Mouse (Mus musculus) right cerebral cortex, postnatal 36 days (tissue): ENCODE results near the gene Rimbp2.
A peak's percentile ranks its signal among the peaks of the same experiment; 100 is the strongest.

Source experiments
- DNase-seq, 2 experiments: peaks; one replicate each; pipeline ENCODE4 v3.0.0; 2022; ENCODE audit warnings: low spot score in 2 of 2, mixed read lengths in 1 of 2

Rimbp2 gene

DNA sequence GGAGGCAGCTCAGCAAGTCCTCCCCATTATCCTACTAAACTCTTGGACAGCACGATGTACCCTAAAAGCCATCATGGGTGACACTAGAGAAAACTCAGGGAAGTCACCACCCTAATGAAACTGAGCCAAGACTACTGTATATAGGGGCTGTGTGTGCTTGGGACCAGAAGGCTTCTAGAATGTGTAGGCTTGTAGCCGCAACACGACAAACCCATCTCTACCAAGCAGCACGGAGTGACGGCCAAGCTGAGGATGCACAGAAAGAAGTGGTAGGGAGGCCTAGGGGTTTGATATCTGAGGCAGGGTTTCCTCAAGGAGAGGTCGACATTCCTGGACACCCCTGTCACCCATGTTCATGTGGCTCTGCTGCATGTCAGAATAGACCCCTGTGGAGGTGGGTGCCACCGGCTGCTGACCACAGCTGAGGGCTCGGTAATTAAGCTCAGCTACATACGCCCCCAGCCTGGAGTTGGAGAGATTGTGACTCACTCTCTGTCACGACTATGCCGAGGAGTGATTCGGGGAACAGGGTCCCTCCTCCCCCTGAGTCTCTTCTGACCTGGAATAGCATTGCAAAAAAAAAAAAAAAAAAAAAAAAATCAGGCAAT lies 106.7 kb downstream of the Rimbp2 start:
- peak; percentile 63 to 76 for DNase-seq

DNA sequence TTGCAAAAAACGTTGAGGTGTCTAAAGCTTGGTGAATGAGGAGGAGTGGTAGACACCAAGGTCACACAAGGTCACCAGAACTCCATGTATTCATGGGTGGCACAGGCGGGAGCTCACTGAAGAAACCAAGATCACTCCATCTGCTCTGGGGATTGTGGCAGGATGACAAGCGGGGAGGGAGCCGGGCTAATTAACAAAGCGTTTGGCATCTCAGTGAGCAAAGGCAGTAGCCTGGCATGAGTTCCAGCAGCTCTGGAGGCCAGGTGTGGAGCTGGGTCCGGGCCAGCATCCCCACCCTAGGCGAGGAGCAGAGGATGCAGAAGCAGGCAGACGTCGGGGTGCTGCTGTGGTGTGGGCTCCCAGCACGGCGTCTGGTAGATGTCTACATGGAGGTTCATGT lies 108.3 kb downstream of the Rimbp2 start:
- peak; percentile 44 to 62 for DNase-seq

DNA sequence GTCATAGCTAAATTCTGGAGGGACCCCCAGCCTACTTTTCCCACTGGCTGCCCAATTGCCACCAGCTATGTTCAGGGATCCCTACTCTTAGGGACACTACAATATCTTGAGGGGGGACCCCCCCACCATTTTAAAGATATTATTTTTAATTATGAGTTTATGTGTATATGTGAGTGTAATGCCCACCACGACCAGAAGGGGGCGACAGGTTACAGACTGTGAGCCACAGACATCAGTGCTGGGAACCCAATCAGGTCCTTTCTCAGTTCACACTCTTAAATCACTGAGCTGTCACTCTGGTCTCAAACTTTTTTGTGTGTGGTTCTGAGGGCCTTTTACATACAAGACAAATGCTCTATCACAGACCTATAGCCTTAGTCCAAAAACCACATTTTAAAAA lies 109.3 kb downstream of the Rimbp2 start:
- no peak for DNase-seq

- DNase-seq, result peak; percentile 67 to 75
These were observed 111.7 kb downstream of the Rimbp2 start for GRCm38 (mm10) chr5:128841541-128841940.

DNA sequence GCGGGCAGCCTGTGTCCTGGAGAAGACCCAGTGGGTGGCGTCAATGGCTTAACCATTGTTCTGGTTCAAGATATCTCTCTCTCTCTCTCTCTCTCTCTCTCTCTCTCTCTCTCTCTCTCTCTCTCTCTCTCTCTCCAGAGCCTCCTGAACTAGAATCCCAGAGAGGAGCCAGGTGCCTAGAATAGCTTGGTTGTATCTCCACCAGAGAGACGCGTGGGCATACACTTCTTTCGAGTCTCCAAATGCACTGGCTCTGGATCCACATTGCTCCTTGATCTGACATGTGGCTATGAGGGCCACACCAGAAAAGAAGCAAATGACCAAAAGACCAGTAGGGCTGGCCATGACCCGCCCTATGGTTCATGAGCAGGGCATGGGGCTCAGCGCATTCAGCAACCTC lies 116.2 kb downstream of the Rimbp2 start:
- no peak for DNase-seq

DNA sequence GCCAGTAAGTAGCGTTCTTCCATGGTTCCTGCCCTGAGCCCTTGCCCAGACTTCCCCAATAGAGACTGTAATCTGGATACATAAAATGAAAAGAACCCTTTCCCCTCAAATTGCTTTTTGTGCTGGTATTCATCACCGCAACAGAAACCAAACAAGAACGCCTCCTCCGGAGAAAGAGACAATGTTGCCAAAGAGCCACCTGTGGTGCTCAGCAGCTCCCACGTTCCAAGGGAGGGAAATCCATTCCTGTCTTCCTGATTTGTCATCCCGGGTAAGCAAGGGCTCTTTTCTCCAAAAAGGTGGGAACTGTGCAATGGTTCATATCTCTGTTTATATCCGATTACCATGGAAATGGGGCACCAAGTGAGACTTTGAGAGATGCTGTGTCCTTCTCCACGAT lies 119.2 kb downstream of the Rimbp2 start:
- DNase-seq, result no peak

- no peak for DNase-seq
These were observed 130.4 kb downstream of the Rimbp2 start for GRCm38 (mm10) chr5:128822843-128823242.

- DNase-seq, result peak; percentile 80 to 86
These were observed 133.5 kb downstream of the Rimbp2 start for GRCm38 (mm10) chr5:128819638-128820285.

DNA sequence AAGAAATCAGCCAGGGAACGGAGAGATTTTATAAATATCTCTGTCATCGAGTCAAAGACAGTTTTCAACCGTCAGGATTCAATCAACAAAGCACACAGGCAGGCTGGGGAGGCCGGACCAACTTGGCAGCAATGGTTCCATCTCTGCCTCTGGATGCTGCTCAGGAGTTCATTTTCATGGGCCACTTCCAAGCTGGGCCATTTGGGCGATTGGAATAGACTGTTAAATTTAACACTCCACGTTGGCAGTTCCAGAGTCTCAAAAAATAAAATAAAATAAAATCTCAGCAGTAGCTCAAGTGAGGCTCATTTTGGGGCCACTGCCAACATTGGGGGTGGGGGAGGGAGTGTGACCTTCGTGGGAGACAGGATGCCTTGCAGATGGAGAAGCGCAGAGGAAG lies 137.7 kb downstream of the Rimbp2 start:
- no peak for DNase-seq

- no peak for DNase-seq
These were observed 138.2 kb downstream of the Rimbp2 start for GRCm38 (mm10) chr5:128815078-128815477.

GRCm38 (mm10) chr5:128813121-128813520 lies 140.2 kb downstream of the Rimbp2 start:
- no peak for DNase-seq

- DNase-seq, result no peak
These were observed 141.9 kb downstream of the Rimbp2 start for GRCm38 (mm10) chr5:128811431-128811830.

DNA sequence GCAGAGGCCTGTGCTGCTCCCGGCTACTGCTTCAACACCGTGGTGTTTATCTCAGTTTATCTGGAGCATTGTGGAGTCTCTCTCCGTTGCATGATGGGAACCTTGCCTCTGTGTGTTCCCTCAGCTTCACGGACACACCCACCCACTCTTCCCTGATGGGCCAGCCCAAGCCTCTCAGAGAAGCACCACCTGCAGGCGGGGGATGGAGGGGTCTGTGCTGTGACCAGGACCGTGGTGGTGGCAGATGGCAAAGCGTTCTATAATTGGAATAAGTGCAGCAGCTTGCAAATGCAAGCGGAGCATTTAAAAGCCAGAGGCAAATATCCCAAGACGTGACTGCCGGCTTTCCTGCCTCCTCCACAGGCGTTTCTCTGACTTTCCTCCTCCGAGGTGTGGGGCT lies 143.3 kb downstream of the Rimbp2 start:
- DNase-seq, result peak; percentile 88 to 92

DNA sequence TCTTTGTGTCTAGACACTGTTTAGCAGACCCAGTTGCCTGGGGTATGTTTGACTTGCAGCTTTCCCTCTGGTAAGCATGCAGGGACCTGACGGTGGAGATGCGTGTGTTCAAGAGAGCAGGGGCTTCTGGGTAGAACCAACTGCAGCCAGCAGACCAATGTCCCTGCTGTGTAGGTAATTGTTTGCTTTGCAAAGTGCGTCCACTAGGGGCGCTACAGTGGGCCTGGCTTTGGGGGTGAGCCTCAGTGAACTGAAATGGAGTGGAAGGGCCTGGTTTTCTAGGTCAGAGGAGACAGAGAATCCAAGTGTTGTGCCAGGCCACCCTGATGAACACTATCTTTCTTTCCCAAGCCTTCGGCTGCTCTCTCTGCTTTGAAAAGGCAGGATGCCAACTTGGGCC lies 143.9 kb downstream of the Rimbp2 start:
- no peak for DNase-seq

- DNase-seq, result no peak
These were observed 144.6 kb downstream of the Rimbp2 start for GRCm38 (mm10) chr5:128808547-128809182.

DNA sequence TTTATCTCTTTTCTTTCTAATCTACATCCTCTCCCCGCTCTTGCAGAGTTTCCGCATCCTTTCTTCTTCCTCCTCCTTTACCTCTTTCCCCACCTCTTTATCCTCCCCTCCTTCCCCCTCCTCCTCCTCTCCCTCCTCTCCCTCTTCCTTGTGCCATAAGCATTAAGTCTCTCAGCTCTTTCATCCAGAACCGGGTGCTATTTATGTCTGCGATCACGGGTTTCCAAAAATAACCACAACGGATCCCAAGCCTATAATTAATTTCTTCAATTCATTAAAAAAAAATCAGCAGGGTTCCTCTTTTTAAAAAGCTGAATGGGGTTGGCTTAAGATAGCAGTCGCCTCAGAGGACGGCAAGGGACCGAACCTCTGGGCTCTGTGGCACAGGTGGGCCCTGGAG lies 145.9 kb downstream of the Rimbp2 start:
- DNase-seq, result no peak

GRCm38 (mm10) chr5:128806296-128806998 lies 146.8 kb downstream of the Rimbp2 start:
- DNase-seq, result peak; percentile 74 to 82

- no peak for DNase-seq
These were observed 148.2 kb downstream of the Rimbp2 start for GRCm38 (mm10) chr5:128805092-128805491.

- DNase-seq, result no peak
These were observed 152.7 kb downstream of the Rimbp2 start for GRCm38 (mm10) chr5:128800592-128800991.

DNA sequence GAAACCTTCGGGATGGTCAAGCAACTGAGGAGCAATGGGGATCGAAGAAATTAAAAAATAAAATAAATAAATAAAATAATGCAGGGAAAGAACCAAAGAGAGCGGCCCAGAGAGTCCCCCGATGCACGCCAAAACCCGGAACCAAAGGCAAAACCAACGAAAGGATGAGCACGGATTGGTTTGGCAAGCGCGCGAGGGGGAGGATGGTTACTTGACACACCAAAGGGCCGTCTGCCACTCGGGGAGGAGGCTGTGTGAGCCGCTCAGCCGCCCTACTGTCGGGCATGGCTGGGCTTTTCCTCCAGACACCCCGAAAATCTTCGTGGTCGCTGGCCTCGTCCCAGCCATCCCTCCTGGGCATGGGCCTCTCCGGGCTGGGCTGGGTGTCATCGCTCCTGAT lies 171.7 kb downstream of the Rimbp2 start:
- no peak for DNase-seq

DNA sequence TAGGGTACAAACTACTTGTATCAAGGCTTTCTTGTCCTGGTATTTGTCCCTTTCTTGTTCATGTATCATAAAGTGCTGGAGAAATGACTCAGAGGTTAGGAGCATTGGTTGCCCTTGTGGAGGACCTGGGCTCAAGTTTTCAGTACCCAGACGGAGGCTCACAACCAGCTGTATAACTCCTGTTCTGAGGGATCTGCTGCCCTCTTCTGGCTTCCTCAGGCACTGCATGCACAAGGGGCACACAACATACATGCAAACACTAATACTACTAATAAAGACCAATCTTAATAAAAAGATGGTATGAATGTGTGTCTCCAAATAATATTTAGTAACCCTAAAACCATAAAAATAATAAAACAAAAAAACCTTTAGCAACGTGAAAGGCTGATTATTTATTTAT lies 176.9 kb downstream of the Rimbp2 start:
- no peak for DNase-seq

- DNase-seq, result no peak
These were observed 184.2 kb downstream of the Rimbp2 start for GRCm38 (mm10) chr5:128769026-128769631.
